Mouse (Mus musculus): ENCODE measurements around the gene Lamtor3. TPM values are rescaled to one million over a fixed set of nuclear protein-coding genes. Genes with fewer than 3 reads are reported as not detected.

Lamtor3 gene
- polyA plus RNA-seq, 1 experiment = 48.7 TPM

GRCm38 (mm10) chr3:137881093-137881492 is 37.2 kb upstream of the Lamtor3 start:
- H3K79me2 ChIP-seq (ENCODE audit: control insufficient read depth, insufficient read depth) = no peaks in the 10 kb centered on the region
- TF ChIP-seq TCF3 (IDR thresholded peaks at IDR 0.05; ENCODE audit: insufficient read length, low read depth) = no peak
- no peak for TF ChIP-seq REST (IDR thresholded peaks at IDR 0.05; ENCODE audit: insufficient read depth, insufficient read length)
- TF ChIP-seq MYOG (IDR thresholded peaks at IDR 0.05; ENCODE audit: control insufficient read depth in 1 of 3, insufficient read depth in 1 of 3, insufficient read length in 2 of 3, low read depth in 2 of 3) = no peak
- no peak for TF ChIP-seq POLR2AphosphoS2 (IDR thresholded peaks at IDR 0.05; ENCODE audit: insufficient read length, low read depth)
- H3ac ChIP-seq (ENCODE audit: control insufficient read depth, insufficient read length) = no peak overlapping the region
- no peaks in the 10 kb centered on the region for H3K27me3 ChIP-seq (ENCODE audit: control insufficient read depth, insufficient read depth, insufficient read length)
- no peak overlapping the region for H3K4me3 ChIP-seq
- peaks cover 4% of the 10 kb centered on the region for H3K36me3 ChIP-seq (ENCODE audit: control insufficient read depth, insufficient read depth)
- H3K4me2 ChIP-seq (ENCODE audit: low read depth) = no peak overlapping the region

GRCm38 (mm10) chr3:137887961-137888360 is 30.3 kb upstream of the Lamtor3 start:
- no peak overlapping the region for H3K4me3 ChIP-seq
- H3K4me2 ChIP-seq (ENCODE audit: low read depth) = no peak overlapping the region
- H3ac ChIP-seq (ENCODE audit: control insufficient read depth, insufficient read length) = no peak overlapping the region
- no peaks in the 10 kb centered on the region for H3K27me3 ChIP-seq (ENCODE audit: control insufficient read depth, insufficient read depth, insufficient read length)
- no peaks in the 10 kb centered on the region for H3K79me2 ChIP-seq (ENCODE audit: control insufficient read depth, insufficient read depth)
- TF ChIP-seq CEBPB (IDR thresholded peaks at IDR 0.05; ENCODE audit: insufficient read depth, poor library complexity, severe bottlenecking) (no peak), POLR2A (IDR thresholded peaks at IDR 0.05; ENCODE audit: insufficient read length, low read depth) (no peak), TCF12 (IDR thresholded peaks at IDR 0.05; ENCODE audit: insufficient read depth, poor library complexity, severe bottlenecking) (no peak), MYOG (IDR thresholded peaks at IDR 0.05; ENCODE audit: control insufficient read depth in 1 of 3, insufficient read depth in 1 of 3, insufficient read length in 2 of 3, low read depth in 2 of 3) (no peak), MAX (IDR thresholded peaks at IDR 0.05; ENCODE audit: low read depth) (no peak), E2F4 (IDR thresholded peaks at IDR 0.05; ENCODE audit: insufficient read depth) (no peak), POLR2AphosphoS2 (IDR thresholded peaks at IDR 0.05; ENCODE audit: insufficient read length, low read depth) (no peak), TCF3 (IDR thresholded peaks at IDR 0.05; ENCODE audit: insufficient read length, low read depth) (no peak), USF1 (IDR thresholded peaks at IDR 0.05; ENCODE audit: low read depth) (no peak), SRF (IDR thresholded peaks at IDR 0.05; ENCODE audit: control insufficient read depth, insufficient read length, low read depth) (no peak), MYOD1 (IDR thresholded peaks at IDR 0.05; ENCODE audit: control insufficient read depth in 1 of 3, insufficient read length in 2 of 3, low read depth in 2 of 3) (no peak), REST (IDR thresholded peaks at IDR 0.05; ENCODE audit: insufficient read depth, insufficient read length) (no peak)
- H3K36me3 ChIP-seq (ENCODE audit: control insufficient read depth, insufficient read depth) = no peaks in the 10 kb centered on the region

GRCm38 (mm10) chr3:137891089-137891488 is 27.2 kb upstream of the Lamtor3 start:
- Histone ChIP-seq H3K4me2 (ENCODE audit: low read depth) (no peak overlapping the region), H3ac (ENCODE audit: control insufficient read depth, insufficient read length) (no peak overlapping the region), H3K79me2 (ENCODE audit: control insufficient read depth, insufficient read depth) (no peaks in the 10 kb centered on the region), H3K27me3 (ENCODE audit: control insufficient read depth, insufficient read depth, insufficient read length) (no peaks in the 10 kb centered on the region), H3K36me3 (ENCODE audit: control insufficient read depth, insufficient read depth) (no peaks in the 10 kb centered on the region), H3K4me3 (no peak overlapping the region)
- TF ChIP-seq TCF12 (IDR thresholded peaks at IDR 0.05; ENCODE audit: insufficient read depth, poor library complexity, severe bottlenecking) (no peak), POLR2A (IDR thresholded peaks at IDR 0.05; ENCODE audit: insufficient read length, low read depth) (no peak), USF1 (IDR thresholded peaks at IDR 0.05; ENCODE audit: low read depth) (no peak), POLR2AphosphoS2 (IDR thresholded peaks at IDR 0.05; ENCODE audit: insufficient read length, low read depth) (no peak), MYOD1 (IDR thresholded peaks at IDR 0.05; ENCODE audit: control insufficient read depth in 1 of 3, insufficient read length in 2 of 3, low read depth in 2 of 3) (no peak), SRF (IDR thresholded peaks at IDR 0.05; ENCODE audit: control insufficient read depth, insufficient read length, low read depth) (no peak)

- Histone ChIP-seq H3K27me3 (ENCODE audit: control insufficient read depth, insufficient read depth, insufficient read length) (no peaks in the 10 kb centered on the region), H3K36me3 (ENCODE audit: control insufficient read depth, insufficient read depth) (no peaks in the 10 kb centered on the region), H3K4me2 (ENCODE audit: low read depth) (no peak overlapping the region), H3ac (ENCODE audit: control insufficient read depth, insufficient read length) (no peak overlapping the region), H3K79me2 (ENCODE audit: control insufficient read depth, insufficient read depth) (no peaks in the 10 kb centered on the region), H3K4me3 (no peak overlapping the region)
- TF ChIP-seq POLR2AphosphoS2 (IDR thresholded peaks at IDR 0.05; ENCODE audit: insufficient read length, low read depth) = no peak
- no peak for TF ChIP-seq MYOD1 (IDR thresholded peaks at IDR 0.05; ENCODE audit: control insufficient read depth in 1 of 3, insufficient read length in 2 of 3, low read depth in 2 of 3)
- TF ChIP-seq SRF (IDR thresholded peaks at IDR 0.05; ENCODE audit: control insufficient read depth, insufficient read length, low read depth) = no peak
- no peak for TF ChIP-seq MYOG (IDR thresholded peaks at IDR 0.05; ENCODE audit: control insufficient read depth in 1 of 3, insufficient read depth in 1 of 3, insufficient read length in 2 of 3, low read depth in 2 of 3)
Measured at GRCm38 (mm10) chr3:137892118-137892517, 26.2 kb upstream of the Lamtor3 start.

GRCm38 (mm10) chr3:137893789-137894188 is 24.5 kb upstream of the Lamtor3 start:
- Histone ChIP-seq H3K27me3 (ENCODE audit: control insufficient read depth, insufficient read depth, insufficient read length) (no peaks in the 10 kb centered on the region), H3K36me3 (ENCODE audit: control insufficient read depth, insufficient read depth) (no peaks in the 10 kb centered on the region), H3ac (ENCODE audit: control insufficient read depth, insufficient read length) (no peak overlapping the region), H3K79me2 (ENCODE audit: control insufficient read depth, insufficient read depth) (no peaks in the 10 kb centered on the region), H3K4me2 (ENCODE audit: low read depth) (no peak overlapping the region), H3K4me3 (no peak overlapping the region)
- TF ChIP-seq USF1 (IDR thresholded peaks at IDR 0.05; ENCODE audit: low read depth) = no peak
- no peak for TF ChIP-seq CEBPB (IDR thresholded peaks at IDR 0.05; ENCODE audit: insufficient read depth, poor library complexity, severe bottlenecking)
- TF ChIP-seq TCF12 (IDR thresholded peaks at IDR 0.05; ENCODE audit: insufficient read depth, poor library complexity, severe bottlenecking) = no peak
- TF ChIP-seq MYOD1 (IDR thresholded peaks at IDR 0.05; ENCODE audit: control insufficient read depth in 1 of 3, insufficient read length in 2 of 3, low read depth in 2 of 3) = no peak
- no peak for TF ChIP-seq E2F4 (IDR thresholded peaks at IDR 0.05; ENCODE audit: insufficient read depth)
- no peak for TF ChIP-seq MYOG (IDR thresholded peaks at IDR 0.05; ENCODE audit: control insufficient read depth in 1 of 3, insufficient read depth in 1 of 3, insufficient read length in 2 of 3, low read depth in 2 of 3)
- TF ChIP-seq SRF (IDR thresholded peaks at IDR 0.05; ENCODE audit: control insufficient read depth, insufficient read length, low read depth) = no peak
- TF ChIP-seq POLR2A (IDR thresholded peaks at IDR 0.05; ENCODE audit: insufficient read length, low read depth) = no peak
- TF ChIP-seq MAX (IDR thresholded peaks at IDR 0.05; ENCODE audit: low read depth) = no peak
- TF ChIP-seq TCF3 (IDR thresholded peaks at IDR 0.05; ENCODE audit: insufficient read length, low read depth) = no peak
- TF ChIP-seq POLR2AphosphoS2 (IDR thresholded peaks at IDR 0.05; ENCODE audit: insufficient read length, low read depth) = no peak
- TF ChIP-seq REST (IDR thresholded peaks at IDR 0.05; ENCODE audit: insufficient read depth, insufficient read length) = no peak
